Mouse (Mus musculus) liver, postnatal 0 days (tissue): ENCODE data around the gene Idua. TPM values are rescaled to one million over a fixed set of nuclear protein-coding genes. Genes with fewer than 3 reads are reported as not detected.

Experiments
- ATAC-seq: fragments of 200-750 bp; cut with Nextera tagmentation; 2 replicates; pipeline ENCODE4 v1.8.0; 2017; ENCODE audit warnings: mild to moderate bottlenecking, moderate library complexity
- DNase-seq: peaks from one replicate; pipeline ENCODE4 v3.0.0-alpha.2; 2016
- H3K27ac ChIP-seq: fragments of 300-500 bp; sonication (generic); 2 replicates; pipeline ENCODE4 v1.5.1; 2014; ENCODE audit warnings: antibody characterized with exemption, moderate library complexity, mild to moderate bottlenecking, low read depth
- H3K27me3 ChIP-seq: fragments of 300-500 bp; sonication (generic); 2 replicates; pipeline ENCODE4 v1.6.1; 2014; ENCODE audit warnings: low read length, control low read depth, mixed read lengths; ENCODE audit not compliant: insufficient read depth
- H3K36me3 ChIP-seq: fragments of 300-500 bp; sonication (generic); replicated peaks from 2 replicates; pipeline ENCODE4 v1.6.1; 2014; ENCODE audit warnings: mild to moderate bottlenecking, control low read depth, low read length, moderate library complexity, mixed read lengths; ENCODE audit not compliant: insufficient read depth
- H3K4me1 ChIP-seq: fragments of 300-500 bp; sonication (generic); 2 replicates; pipeline ENCODE4 v1.6.1; 2014; ENCODE audit warnings: antibody characterized with exemption, mild to moderate bottlenecking, control low read depth; ENCODE audit not compliant: insufficient read depth
- H3K4me2 ChIP-seq: fragments of 300-500 bp; sonication (generic); 2 replicates; pipeline ENCODE4 v1.6.1; 2014; ENCODE audit warnings: low read depth, mild to moderate bottlenecking, low read length, moderate library complexity, mixed read lengths
- H3K4me3 ChIP-seq: fragments of 300-500 bp; sonication (generic); 2 replicates; pipeline ENCODE4 v1.5.1; 2014; ENCODE audit warnings: low read depth, low read length
- H3K9ac ChIP-seq: fragments of 300-500 bp; sonication (generic); replicated peaks from 2 replicates; pipeline ENCODE4 v1.6.1; 2014; ENCODE audit warnings: mild to moderate bottlenecking, moderate library complexity
- H3K9me3 ChIP-seq: fragments of 300-500 bp; sonication (generic); 2 replicates; pipeline ENCODE4 v1.6.1; 2016; ENCODE audit warnings: mild to moderate bottlenecking, control low read depth, low read length, mixed read lengths
- CTCF ChIP-seq: sonication (generic); IDR thresholded peaks from 2 replicates; pipeline ENCODE4 v1.5.1; 2016; ENCODE audit warnings: antibody characterized with exemption, low read depth
- EP300 ChIP-seq: IDR thresholded peaks from 2 replicates; pipeline ENCODE4 v1.6.1; 2016; ENCODE audit warnings: antibody characterized with exemption, low read depth, mild to moderate bottlenecking
- WGBS: fragments of 180-500 bp; shearing (Covaris S2); extraction: QIAGEN DNeasy Blood & Tissue Kit; methylation state at CpG from one replicate; pipeline ENCODE4 v1.1.7; 2014; ENCODE audit not compliant: insufficient replicate concordance; 5-methylcytosine and 5-hydroxymethylcytosine counted together
- polyA plus RNA-seq: library from polyadenylated mRNA; unstranded; fragments of >200 nt; fragmentation: Nextera tagmentation; extraction: Ambion mirVana; gene quantifications from 2 replicates; pipeline ENCODE4 v1.2.1, GENCODE M21; 2015

The Idua gene
- polyA plus RNA-seq, 1 experiment from 2014 or later, result 3.9 TPM

DNA sequence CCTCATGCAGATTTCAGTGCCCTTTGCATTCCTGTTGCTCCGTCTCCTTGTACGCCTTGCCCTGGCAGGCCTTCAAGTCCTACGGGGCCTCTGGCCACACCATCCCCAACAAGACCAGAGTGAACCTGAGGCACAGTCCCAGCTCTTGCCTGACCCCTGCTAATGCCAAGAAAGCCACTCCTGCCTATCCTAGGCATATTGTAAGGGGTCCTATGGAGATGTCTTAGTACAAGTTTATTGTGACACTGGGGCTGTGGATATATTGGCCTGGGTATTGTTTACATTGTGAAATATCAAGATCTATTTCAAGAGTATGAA, 13.8 kb upstream of the Idua start:
- Histone ChIP-seq H3K36me3 (peaks cover 40% of the 10 kb centered on the region), H3K4me3 (no peak overlapping the region), H3K27me3 (no peaks in the 10 kb centered on the region), H3K4me1 (no peaks in the 10 kb centered on the region), H3K9me3 (no peaks in the 10 kb centered on the region), H3K27ac (no peak overlapping the region), H3K9ac (no peak overlapping the region), H3K4me2 (no peak overlapping the region)
- ATAC-seq (no peak), DNase-seq (no peak)
- TF ChIP-seq EP300 (no peak), CTCF (no peak)
- 91% methylated on average over 3 of the region's 3 CpGs for WGBS

DNA sequence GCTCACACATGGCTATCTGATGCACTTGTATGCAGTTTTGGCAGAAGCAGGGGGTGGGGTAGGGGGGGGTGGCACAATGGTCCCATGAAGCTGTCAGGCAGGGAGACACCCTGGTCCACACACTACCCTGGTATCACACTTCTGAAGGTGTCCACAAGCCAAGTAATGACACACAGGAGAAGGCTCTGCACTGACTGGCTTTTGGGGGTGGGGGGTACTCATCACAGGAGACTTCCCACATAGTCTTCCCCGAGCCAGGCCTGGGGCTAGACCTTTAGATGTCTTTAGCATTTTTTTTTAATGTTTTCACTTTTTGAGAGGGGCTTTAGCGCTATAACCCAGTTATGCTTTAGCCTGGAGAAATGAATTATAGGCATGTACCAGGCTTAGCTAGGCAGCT, 12.8 kb upstream of the Idua start:
- peaks cover 40% of the 10 kb centered on the region for H3K36me3 ChIP-seq
- H3K4me3 ChIP-seq, result no peak overlapping the region
- TF ChIP-seq EP300 (no peak), CTCF (no peak)
- 73% methylated on average over 2 of the region's 2 CpGs for WGBS
- H3K27me3 ChIP-seq, result no peaks in the 10 kb centered on the region
- no peak overlapping the region for H3K4me2 ChIP-seq
- ATAC-seq, result no peak
- H3K9me3 ChIP-seq, result no peaks in the 10 kb centered on the region
- H3K4me1 ChIP-seq, result no peaks in the 10 kb centered on the region
- no peak overlapping the region for H3K27ac ChIP-seq
- H3K9ac ChIP-seq, result no peak overlapping the region
- no peak for DNase-seq

DNA sequence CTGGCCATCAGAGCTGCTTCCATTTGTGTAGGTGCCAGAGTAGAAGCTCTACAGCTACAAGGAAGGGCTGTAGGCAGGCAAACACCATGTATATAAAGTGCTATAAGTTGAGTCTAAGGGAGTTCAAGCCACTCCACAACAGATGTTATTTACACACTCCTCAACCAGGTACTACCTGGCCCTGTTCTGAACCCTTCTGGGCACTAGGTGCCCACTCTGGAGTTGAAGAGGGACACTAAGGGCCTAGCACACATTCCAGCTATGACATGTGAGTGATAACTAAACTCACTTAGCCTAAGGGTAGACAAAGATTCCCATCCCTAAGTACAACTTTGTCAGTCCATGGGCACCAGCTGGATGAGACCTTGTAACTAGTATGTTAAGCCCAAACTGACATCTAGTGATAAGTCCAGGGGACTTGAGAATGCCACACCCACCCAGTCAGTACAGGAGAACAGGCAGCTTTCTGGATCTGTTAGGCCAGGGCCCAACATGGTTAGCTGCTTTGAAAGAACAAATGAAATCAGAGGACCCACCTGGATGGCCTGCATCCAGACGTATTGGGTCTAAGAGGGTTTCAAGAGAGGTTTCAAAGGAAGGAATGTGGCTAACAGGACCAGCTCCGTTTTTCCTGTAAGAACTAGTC, 12.2 kb upstream of the Idua start:
- Histone ChIP-seq H3K9ac (no peak overlapping the region), H3K4me3 (no peak overlapping the region), H3K27ac (no peak overlapping the region), H3K4me2 (no peak overlapping the region), H3K27me3 (no peaks in the 10 kb centered on the region), H3K9me3 (no peaks in the 10 kb centered on the region), H3K4me1 (no peaks in the 10 kb centered on the region), H3K36me3 (peaks cover 39% of the 10 kb centered on the region)
- TF ChIP-seq CTCF (no peak), EP300 (no peak)
- DNase-seq, result no peak
- WGBS, result 87% methylated on average over 2 of the region's 2 CpGs
- no peak for ATAC-seq

DNA sequence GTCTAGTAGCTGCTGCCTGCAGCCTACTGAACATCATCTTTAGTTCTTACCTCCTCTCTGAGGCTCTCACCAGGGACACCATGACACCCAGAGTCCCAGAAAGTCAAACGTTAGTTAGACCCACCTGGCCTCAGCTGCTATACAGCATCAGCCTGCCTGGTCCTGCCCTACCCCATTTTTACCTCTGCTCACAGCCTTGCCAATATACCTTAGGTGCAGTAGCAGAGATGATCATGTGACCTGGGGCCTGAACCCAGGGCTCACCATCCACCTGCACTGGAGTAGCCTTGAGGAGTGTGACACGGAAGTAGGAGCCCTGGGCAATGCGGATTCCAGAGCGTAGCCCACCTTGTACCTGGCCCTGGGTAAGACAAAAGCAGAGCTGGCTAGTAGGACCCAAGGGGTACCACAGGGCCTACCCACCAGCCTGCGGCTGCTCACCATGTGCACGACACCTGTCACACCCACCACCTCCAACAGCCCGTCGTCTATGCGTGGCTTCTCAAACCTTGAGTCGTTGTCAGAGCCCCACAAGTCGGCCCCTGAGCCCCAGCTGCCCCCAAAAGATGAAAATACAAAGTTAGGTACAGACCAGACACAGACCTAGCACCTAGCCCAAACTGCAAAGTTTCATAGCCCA, 11.1 kb upstream of the Idua start:
- DNase-seq (no peak), ATAC-seq (no peak)
- no peak overlapping the region for H3K4me2 ChIP-seq
- no peaks in the 10 kb centered on the region for H3K4me1 ChIP-seq
- peaks cover 48% of the 10 kb centered on the region for H3K36me3 ChIP-seq
- H3K9ac ChIP-seq, result no peak overlapping the region
- no peak overlapping the region for H3K27ac ChIP-seq
- H3K27me3 ChIP-seq, result no peaks in the 10 kb centered on the region
- no peak overlapping the region for H3K4me3 ChIP-seq
- TF ChIP-seq CTCF, result no peak
- TF ChIP-seq EP300, result no peak
- 85% methylated on average over 11 of the region's 11 CpGs for WGBS
- no peaks in the 10 kb centered on the region for H3K9me3 ChIP-seq

DNA sequence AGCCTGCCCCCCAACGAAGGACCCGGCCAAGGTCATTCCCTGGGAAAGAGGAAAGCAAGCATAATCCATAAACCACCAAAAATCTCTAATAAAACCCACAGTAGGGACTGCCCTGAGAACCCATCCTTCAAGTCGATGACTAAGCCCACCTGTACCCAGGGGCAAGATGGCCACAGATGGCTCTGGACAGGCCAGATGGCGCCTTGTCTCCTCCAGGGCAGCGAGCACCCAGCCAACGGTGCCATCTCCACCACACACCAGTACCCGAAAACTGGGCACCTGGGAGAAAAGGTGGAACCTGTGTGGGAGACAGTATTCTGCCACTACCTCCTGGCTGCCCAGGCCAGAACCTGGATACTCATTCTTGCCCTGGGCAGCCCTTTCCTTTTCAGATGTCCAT, 9.8 kb upstream of the Idua start:
- H3K9me3 ChIP-seq, result no peaks in the 10 kb centered on the region
- no peak overlapping the region for H3K27ac ChIP-seq
- WGBS, result 92% methylated on average over 7 of the region's 7 CpGs
- ATAC-seq, result no peak
- H3K4me2 ChIP-seq, result no peak overlapping the region
- H3K9ac ChIP-seq, result no peak overlapping the region
- H3K27me3 ChIP-seq, result no peaks in the 10 kb centered on the region
- H3K36me3 ChIP-seq, result peaks cover 60% of the 10 kb centered on the region
- no peaks in the 10 kb centered on the region for H3K4me1 ChIP-seq
- no peak overlapping the region for H3K4me3 ChIP-seq
- TF ChIP-seq CTCF (no peak), EP300 (no peak)
- no peak for DNase-seq

DNA sequence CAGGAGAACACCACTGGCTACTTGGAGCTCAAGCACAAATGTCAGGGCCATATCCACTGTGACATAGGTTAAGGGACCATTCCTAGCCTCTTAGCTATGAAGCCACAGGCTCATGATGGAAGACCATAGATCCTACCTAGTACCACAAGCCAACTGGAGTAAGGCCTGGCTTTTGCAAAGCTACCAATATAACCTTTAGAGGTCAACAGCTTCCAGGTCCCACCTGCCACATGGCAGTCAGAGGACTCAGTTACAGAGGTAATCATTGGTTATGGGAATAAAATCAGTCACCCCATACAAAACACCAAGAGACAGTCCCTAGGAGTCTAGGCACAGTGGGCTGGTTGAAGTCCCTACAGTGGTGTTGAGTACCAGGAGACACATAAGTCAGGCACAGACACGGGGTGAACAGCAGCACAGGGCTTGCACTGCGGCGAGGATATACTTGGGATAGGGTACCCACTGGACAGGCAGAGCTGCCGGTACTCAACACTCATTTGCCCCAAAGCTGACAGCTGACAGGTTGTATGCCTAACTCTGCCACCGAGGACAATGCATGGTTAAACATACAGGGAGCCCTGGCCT, 8.9 kb upstream of the Idua start:
- 74% methylated on average over 5 of the region's 5 CpGs for WGBS
- no peaks in the 10 kb centered on the region for H3K27me3 ChIP-seq
- no peak for DNase-seq
- H3K9me3 ChIP-seq, result no peaks in the 10 kb centered on the region
- no peaks in the 10 kb centered on the region for H3K4me1 ChIP-seq
- no peak overlapping the region for H3K9ac ChIP-seq
- ATAC-seq, result no peak
- peaks cover 66% of the 10 kb centered on the region for H3K36me3 ChIP-seq
- TF ChIP-seq CTCF (no peak), EP300 (no peak)
- H3K4me2 ChIP-seq, result no peak overlapping the region
- H3K27ac ChIP-seq, result no peak overlapping the region
- no peak overlapping the region for H3K4me3 ChIP-seq
